Mouse (Mus musculus): ENCODE results near the gene Polr2l. TPM values are rescaled to one million over a fixed set of nuclear protein-coding genes. Genes with fewer than 3 reads are reported as not detected.

Gene Polr2l
- total RNA-seq, 4 experiments from 2014 or later: 32.2 to 42.4 (median 33.2) TPM

- no peak for DNase-seq (ENCODE audit: low spot score in 2 of 2)
Observed at GRCm38 (mm10) chr7:141432741-141433516, 42.0 kb downstream of the Polr2l start.

GRCm38 (mm10) chr7:141432186-141432611 is 42.7 kb downstream of the Polr2l start:
- DNase-seq (ENCODE audit: low spot score in 2 of 2): no peak

GRCm38 (mm10) chr7:141431434-141432185 is 43.3 kb downstream of the Polr2l start:
- no peak for DNase-seq (ENCODE audit: low spot score in 2 of 2)

GRCm38 (mm10) chr7:141430585-141431240 is 44.2 kb downstream of the Polr2l start:
- no peak for DNase-seq (ENCODE audit: low spot score in 2 of 2)

GRCm38 (mm10) chr7:141429840-141430584 is 44.9 kb downstream of the Polr2l start:
- DNase-seq (ENCODE audit: low spot score in 2 of 2): no peak

GRCm38 (mm10) chr7:141429310-141429709 is 45.6 kb downstream of the Polr2l start, which contains the start of gene Cend1:
TSS of gene Cend1 (minus strand) at chr7:141429491.
- peak; percentile 79 to 95 for DNase-seq (ENCODE audit: low spot score in 2 of 2)

GRCm38 (mm10) chr7:141428701-141429100 is 46.2 kb downstream of the Polr2l start:
- no peak for DNase-seq (ENCODE audit: low spot score in 2 of 2)

- no peak for DNase-seq (ENCODE audit: low spot score in 2 of 2)
Observed at GRCm38 (mm10) chr7:141426948-141427730, 47.8 kb downstream of the Polr2l start.

- no peak for DNase-seq (ENCODE audit: low spot score in 2 of 2)
Observed at GRCm38 (mm10) chr7:141423811-141424210, 51.1 kb downstream of the Polr2l start.

Other genes starting within 250 kb of the Polr2l start
- 10 to 100 TPM; 65.7 to 76.5 (median 68.5) TPM for gene Phrf1, start 246.3 kb downstream of the Polr2l start, total RNA-seq (2022)
- 1 to 10 TPM in 3 of 4 experiments, under 1 TPM in 1; 0.65 to 2.8 (median 1.7) TPM for gene Irf7, start 208.7 kb downstream of the Polr2l start, total RNA-seq (2022)
- gene Cdhr5, start 198.3 kb downstream of the Polr2l start, total RNA-seq (2022): not detected
- gene Sct, start 196.0 kb downstream of the Polr2l start, total RNA-seq (2022): not detected
- under 1 TPM; 0.44 to 0.84 (median 0.50) TPM for gene Drd4, start 183.1 kb downstream of the Polr2l start, total RNA-seq (2022)
- gene Deaf1, start 147.4 kb downstream of the Polr2l start, total RNA-seq (2022): 10 to 100 TPM; 57.2 to 76.6 (median 68.2) TPM
- 10 to 100 TPM; 30.2 to 32.2 (median 30.6) TPM for gene Tmem80, start 147.4 kb downstream of the Polr2l start, total RNA-seq (2022)
- gene Eps8l2, start 136.3 kb downstream of the Polr2l start, total RNA-seq (2022): 1 to 10 TPM; 5.4 to 7.9 (median 6.4) TPM
- gene Taldo1, start 82.9 kb downstream of the Polr2l start, total RNA-seq (2022): 100 to 1,000 TPM in 3 of 4 experiments, 10 to 100 TPM in 1; 99.3 to 109 (median 106) TPM
- gene Gatd1, start 61.0 kb downstream of the Polr2l start, total RNA-seq (2022): 10 to 100 TPM; 40.6 to 48.1 (median 44.6) TPM
- gene Cend1, start 45.6 kb downstream of the Polr2l start, total RNA-seq (2022): 100 to 1,000 TPM; 286 to 326 (median 299) TPM
- 100 to 1,000 TPM; 245 to 266 (median 253) TPM for gene Slc25a22, start 37.2 kb downstream of the Polr2l start, total RNA-seq (2022)
- gene Pidd1, start 31.1 kb downstream of the Polr2l start, total RNA-seq (2022): 1 to 10 TPM in 3 of 4 experiments, under 1 TPM in 1; 0.88 to 2.5 (median 1.3) TPM
- 100 to 1,000 TPM; 524 to 612 (median 563) TPM for gene Rplp2, start 27.8 kb downstream of the Polr2l start, total RNA-seq (2022)
- 10 to 100 TPM; 21.2 to 32.6 (median 27.2) TPM for gene Pnpla2, start 19.9 kb downstream of the Polr2l start, total RNA-seq (2022)
- 1 to 10 TPM; 3.9 to 5.4 (median 4.4) TPM for gene Cracr2b, start 14.0 kb downstream of the Polr2l start, total RNA-seq (2022)
- gene Cd151, start 7.7 kb downstream of the Polr2l start, total RNA-seq (2022): 10 to 100 TPM; 30.2 to 35.5 (median 33.4) TPM
- gene Tspan4, start 108 bp upstream of the Polr2l start, total RNA-seq (2022): 10 to 100 TPM; 17.6 to 28.0 (median 23.9) TPM
- 10 to 100 TPM; 66.8 to 72.6 (median 69.2) TPM for gene Chid1, start 64.7 kb upstream of the Polr2l start, total RNA-seq (2022)
- gene Ap2a2, start 87.0 kb upstream of the Polr2l start, total RNA-seq (2022): 100 to 1,000 TPM; 188 to 206 (median 202) TPM
- not detected for gene Muc6, start 180.2 kb upstream of the Polr2l start, total RNA-seq (2022)
- 1 to 10 TPM in 1 of 4 experiments, under 1 TPM in 3; 0.28 to 1.2 (median 0.50) TPM for gene Muc2, start 215.2 kb upstream of the Polr2l start, total RNA-seq (2022)

All from left cerebral cortex, adult 8-10 months (tissue).